Mouse (Mus musculus) yolk sac, embryonic 10.5 days (tissue): ENCODE measurements at regions not wholly inside any gene's neighbourhood (a gene's known extent, or its start where the extent isn't known, plus 50 kb on each side); places are given as distances from the start of the nearest gene placed in this dataset.
A peak's percentile ranks its signal among the peaks of the same experiment; 100 is the strongest.

ENCODE experiments used
- DNase-seq: peaks from one replicate; pipeline ENCODE4 v3.0.0-alpha.2; 2017; ENCODE audit warnings: low spot score

GRCm38 (mm10) chr1:61418396-61418795 is 220.2 kb upstream of the Pard3b start:
- DNase-seq, result no peak

GRCm38 (mm10) chr1:61419839-61420238 is 218.8 kb upstream of the Pard3b start:
- DNase-seq, result peak; percentile 6

GRCm38 (mm10) chr1:61423253-61423652 is 215.4 kb upstream of the Pard3b start:
- no peak for DNase-seq

GRCm38 (mm10) chr1:61428706-61429501 is 209.7 kb upstream of the Pard3b start:
- DNase-seq, result no peak

GRCm38 (mm10) chr1:61437603-61438002 is 201.0 kb upstream of the Pard3b start:
- DNase-seq, result no peak

- DNase-seq, result no peak
These were observed 177.2 kb upstream of the Pard3b start for GRCm38 (mm10) chr1:61461435-61461834.

GRCm38 (mm10) chr1:61470617-61471214 is 167.9 kb upstream of the Pard3b start:
- no peak for DNase-seq

- no peak for DNase-seq
These were observed 166.6 kb upstream of the Pard3b start for GRCm38 (mm10) chr1:61471779-61472578.

GRCm38 (mm10) chr1:61472579-61473242 is 165.9 kb upstream of the Pard3b start:
- no peak for DNase-seq

GRCm38 (mm10) chr1:61485459-61485858 is 153.2 kb upstream of the Pard3b start:
- no peak for DNase-seq

GRCm38 (mm10) chr1:61524886-61525285 is 113.7 kb upstream of the Pard3b start:
- DNase-seq, result no peak

- no peak for DNase-seq
These were observed 112.7 kb upstream of the Pard3b start for GRCm38 (mm10) chr1:61525881-61526280.

- no peak for DNase-seq
These were observed 109.9 kb upstream of the Pard3b start for GRCm38 (mm10) chr1:61528757-61529156.

- DNase-seq, result no peak
These were observed 108.5 kb upstream of the Pard3b start for GRCm38 (mm10) chr1:61530166-61530565.

GRCm38 (mm10) chr1:61531487-61531886 is 107.1 kb upstream of the Pard3b start:
- no peak for DNase-seq

- DNase-seq, result no peak
These were observed 98.5 kb upstream of the Pard3b start for GRCm38 (mm10) chr1:61540081-61540480.

- no peak for DNase-seq
These were observed 97.5 kb upstream of the Pard3b start for GRCm38 (mm10) chr1:61541166-61541565.

- DNase-seq, result peak; percentile 3
These were observed 85.8 kb upstream of the Pard3b start for GRCm38 (mm10) chr1:61552577-61553517.

- no peak for DNase-seq
These were observed 79.1 kb upstream of the Pard3b start for GRCm38 (mm10) chr1:61559514-61559913.

GRCm38 (mm10) chr1:61562091-61562490 is 76.5 kb upstream of the Pard3b start:
- no peak for DNase-seq

- no peak for DNase-seq
These were observed 73.2 kb upstream of the Pard3b start for GRCm38 (mm10) chr1:61565471-61565870.
